Mouse (Mus musculus): ENCODE data around the gene Hint3. TPM values are rescaled to one million over a fixed set of nuclear protein-coding genes. Genes with fewer than 3 reads are reported as not detected.
A peak's percentile ranks its signal among the peaks of the same experiment; 100 is the strongest.
"Not testable (repeated sequence)": the region's sequence is repeated elsewhere in the genome, so short reads cannot be mapped to it uniquely, and the experiment has no call there.

The Hint3 gene
- 33.7 and 34.6 TPM in 2 replicates for polyA plus RNA-seq (2015; fragmentation: Nextera tagmentation; extraction: Ambion mirVana)

DNA sequence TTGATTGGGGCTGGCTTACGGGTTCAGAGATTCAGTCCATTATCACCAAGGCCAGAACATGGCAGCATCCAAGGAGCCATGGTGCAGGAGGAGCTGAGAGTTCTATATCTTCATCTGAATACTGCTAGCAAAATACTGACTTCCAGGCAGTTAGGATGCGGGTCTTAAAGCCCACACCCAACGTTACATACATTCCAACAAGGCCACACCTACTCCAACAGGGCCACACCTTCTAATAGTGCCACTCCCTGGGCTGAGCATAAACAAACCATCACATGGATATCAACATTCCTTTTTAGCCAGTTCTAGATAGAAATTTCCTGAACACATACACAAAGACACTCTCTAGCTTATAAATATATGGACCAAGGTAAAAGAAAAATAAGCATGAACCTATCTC is at the start of gene Hint3:
Gene Hint3, minus strand, starts transcription at position 120 of the 400 bp plus-strand sequence.
- H3K4me2 ChIP-seq (ENCODE audit: low read depth, low read length), result no peak within 1 kb of the TSS
- H3K27ac ChIP-seq (ENCODE audit: low read length), result no peak within 1 kb of the TSS
- peaks cover 2% of the 10 kb centered on the region; the same call in 1 of the 2 replicates for H3K4me1 ChIP-seq (ENCODE audit: control insufficient read depth, insufficient read depth, low read length)
- no peak for ATAC-seq (replicated peaks; ENCODE audit: extremely low read depth, insufficient read depth, low FRiP score)
- WGBS, result 73% methylated on average over 3 of the region's 3 CpGs
- no peak within 1 kb of the TSS for H3K9ac ChIP-seq (ENCODE audit: low read length)
- H3K4me3 ChIP-seq (ENCODE audit: low read length), result no peak within 1 kb of the TSS
- no peaks in the 10 kb centered on the region for H3K36me3 ChIP-seq (ENCODE audit: control insufficient read depth, insufficient read depth)
- H3K27me3 ChIP-seq (ENCODE audit: control insufficient read depth, insufficient read depth, low read length), result no peaks in the 10 kb centered on the region
- no peaks in the 10 kb centered on the region for H3K9me3 ChIP-seq (replicated peaks; ENCODE audit: control insufficient read depth, low read length)

- H3K9me3 ChIP-seq (replicated peaks; ENCODE audit: control insufficient read depth, low read length), result no peaks in the 10 kb centered on the region
- no peaks in the 10 kb centered on the region for H3K36me3 ChIP-seq (ENCODE audit: control insufficient read depth, insufficient read depth)
- no peak overlapping the region for H3K9ac ChIP-seq (ENCODE audit: low read length)
- H3K4me3 ChIP-seq (ENCODE audit: low read length), result no peak overlapping the region
- ATAC-seq (replicated peaks; ENCODE audit: extremely low read depth, insufficient read depth, low FRiP score), result no peak
- no peaks in the 10 kb centered on the region for H3K27me3 ChIP-seq (ENCODE audit: control insufficient read depth, insufficient read depth, low read length)
- no peaks in the 10 kb centered on the region for H3K4me1 ChIP-seq (ENCODE audit: control insufficient read depth, insufficient read depth, low read length)
- WGBS, result 69% methylated on average over 2 of the region's 2 CpGs
- H3K27ac ChIP-seq (ENCODE audit: low read length), result no peak overlapping the region
- H3K4me2 ChIP-seq (ENCODE audit: low read depth, low read length), result no peak overlapping the region
These were observed 48.6 kb upstream of the Hint3 start for GRCm38 (mm10) chr10:30678051-30678450.

DNA sequence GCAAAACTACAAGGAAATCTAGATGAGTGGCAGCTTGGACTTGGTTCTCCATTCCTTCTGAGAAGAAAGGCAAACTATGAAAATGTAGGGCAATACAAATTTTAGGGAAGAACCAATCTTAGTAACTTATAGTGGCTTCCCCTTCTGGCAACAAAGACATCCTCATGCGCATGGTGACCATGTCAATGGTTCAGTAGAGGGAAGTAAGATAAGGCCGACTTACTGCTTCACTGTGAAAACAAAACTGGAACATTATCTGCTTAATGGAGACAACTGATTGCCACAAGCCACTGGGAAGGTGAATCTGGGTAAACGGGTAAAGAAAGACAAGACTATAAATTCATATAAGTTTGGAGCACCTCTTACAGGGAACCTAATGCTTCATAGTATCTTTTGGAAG is 45.4 kb upstream of the Hint3 start:
- no peak overlapping the region for H3K27ac ChIP-seq (ENCODE audit: low read length)
- H3K36me3 ChIP-seq (ENCODE audit: control insufficient read depth, insufficient read depth), result peaks cover 2% of the 10 kb centered on the region; the same call in 1 of the 2 replicates
- no peaks in the 10 kb centered on the region for H3K4me1 ChIP-seq (ENCODE audit: control insufficient read depth, insufficient read depth, low read length)
- no peaks in the 10 kb centered on the region for H3K27me3 ChIP-seq (ENCODE audit: control insufficient read depth, insufficient read depth, low read length)
- H3K9me3 ChIP-seq (replicated peaks; ENCODE audit: control insufficient read depth, low read length), result no peaks in the 10 kb centered on the region
- no peak for ATAC-seq (replicated peaks; ENCODE audit: extremely low read depth, insufficient read depth, low FRiP score)
- 62% methylated on average over 3 of the region's 3 CpGs for WGBS
- H3K4me3 ChIP-seq (ENCODE audit: low read length), result no peak overlapping the region
- no peak overlapping the region for H3K9ac ChIP-seq (ENCODE audit: low read length)
- no peak overlapping the region for H3K4me2 ChIP-seq (ENCODE audit: low read depth, low read length)

DNA sequence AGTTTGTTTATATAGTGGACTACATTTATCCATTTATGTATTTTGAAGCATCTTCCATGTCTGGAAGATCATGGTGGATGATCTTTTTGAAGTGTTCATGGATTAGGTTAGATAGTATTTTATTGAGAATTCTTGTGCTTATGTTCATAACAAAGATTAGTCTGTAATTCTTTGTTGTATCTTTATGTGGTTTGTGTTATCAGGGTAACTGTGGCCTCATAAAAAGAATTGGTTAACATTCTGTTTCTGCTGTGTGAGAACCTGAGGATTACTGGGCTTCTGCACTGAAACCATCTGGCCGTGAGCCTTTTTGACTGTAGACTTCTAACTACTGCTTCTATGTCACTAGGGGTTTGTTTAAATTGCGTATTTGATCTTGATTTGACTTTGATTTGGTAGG is 37.1 kb upstream of the Hint3 start:
- Histone ChIP-seq H3K9ac (ENCODE audit: low read length) (no peak overlapping the region), H3K4me1 (ENCODE audit: control insufficient read depth, insufficient read depth, low read length) (no peaks in the 10 kb centered on the region)
- WGBS, result 93% methylated on average over 2 of the region's 2 CpGs

GRCm38 (mm10) chr10:30660564-30661328 is 31.3 kb upstream of the Hint3 start:
- Histone ChIP-seq H3K9me3 (replicated peaks; ENCODE audit: control insufficient read depth, low read length) (no peaks in the 10 kb centered on the region), H3K9ac (ENCODE audit: low read length) (no peak overlapping the region), H3K27me3 (ENCODE audit: control insufficient read depth, insufficient read depth, low read length) (no peaks in the 10 kb centered on the region), H3K27ac (ENCODE audit: low read length) (no peak overlapping the region), H3K36me3 (ENCODE audit: control insufficient read depth, insufficient read depth) (peaks cover 8% of the 10 kb centered on the region; the same call in 1 of the 2 replicates), H3K4me3 (ENCODE audit: low read length) (no peak overlapping the region), H3K4me2 (ENCODE audit: low read depth, low read length) (no peak overlapping the region), H3K4me1 (ENCODE audit: control insufficient read depth, insufficient read depth, low read length) (no peaks in the 10 kb centered on the region)
- WGBS, result 80% methylated on average over 6 of the region's 6 CpGs
- ATAC-seq (replicated peaks; ENCODE audit: extremely low read depth, insufficient read depth, low FRiP score), result no peak

More for the DNA sequence above, 37.1 kb upstream of the Hint3 start:
- Histone ChIP-seq H3K27me3 (ENCODE audit: control insufficient read depth, insufficient read depth, low read length) (no peaks in the 10 kb centered on the region), H3K27ac (ENCODE audit: low read length) (no peak overlapping the region), H3K36me3 (ENCODE audit: control insufficient read depth, insufficient read depth) (peaks cover 3% of the 10 kb centered on the region; the same call in 1 of the 2 replicates), H3K4me3 (ENCODE audit: low read length) (no peak overlapping the region), H3K9me3 (replicated peaks; ENCODE audit: control insufficient read depth, low read length) (no peaks in the 10 kb centered on the region), H3K4me2 (ENCODE audit: low read depth, low read length) (no peak overlapping the region)
- ATAC-seq (replicated peaks; ENCODE audit: extremely low read depth, insufficient read depth, low FRiP score), result no peak

GRCm38 (mm10) chr10:30655655-30656054 is 26.2 kb upstream of the Hint3 start:
- Histone ChIP-seq H3K4me3 (ENCODE audit: low read length) (peak overlapping the region; percentile 46), H3K9me3 (replicated peaks; ENCODE audit: control insufficient read depth, low read length) (no peaks in the 10 kb centered on the region), H3K9ac (ENCODE audit: low read length) (peak overlapping the region; percentile 60), H3K27me3 (ENCODE audit: control insufficient read depth, insufficient read depth, low read length) (no peaks in the 10 kb centered on the region), H3K4me1 (ENCODE audit: control insufficient read depth, insufficient read depth, low read length) (peaks cover 13% of the 10 kb centered on the region), H3K27ac (ENCODE audit: low read length) (peak overlapping the region; percentile 24), H3K4me2 (ENCODE audit: low read depth, low read length) (peak overlapping the region; percentile 55), H3K36me3 (ENCODE audit: control insufficient read depth, insufficient read depth) (peaks cover 5% of the 10 kb centered on the region; the same call in 1 of the 2 replicates)
- ATAC-seq (replicated peaks; ENCODE audit: extremely low read depth, insufficient read depth, low FRiP score), result peak; percentile 32
- 15% methylated on average over 5 of the region's 5 CpGs for WGBS

DNA sequence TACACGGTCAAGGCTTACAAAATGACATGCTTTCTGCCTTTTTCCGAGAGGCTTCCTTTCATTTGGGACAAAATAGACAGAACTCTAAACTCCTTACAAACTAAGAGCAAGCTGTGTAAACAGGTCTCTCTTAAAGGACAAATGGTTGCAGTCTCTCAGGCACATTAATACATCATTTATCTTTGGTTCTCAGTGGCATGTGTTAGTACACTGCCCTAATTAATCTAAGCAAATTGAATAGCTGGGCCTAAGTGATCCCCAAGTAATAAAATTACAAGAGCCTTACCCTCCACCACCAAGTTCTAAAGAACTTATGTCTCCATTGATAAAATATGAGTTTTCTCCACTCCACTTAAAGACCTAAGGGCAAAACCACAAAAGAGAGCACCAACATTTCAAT is 18.2 kb upstream of the Hint3 start:
- ATAC-seq (replicated peaks; ENCODE audit: extremely low read depth, insufficient read depth, low FRiP score), result no peak
- Histone ChIP-seq H3K9ac (ENCODE audit: low read length) (no peak overlapping the region), H3K27ac (ENCODE audit: low read length) (no peak overlapping the region), H3K9me3 (replicated peaks; ENCODE audit: control insufficient read depth, low read length) (no peaks in the 10 kb centered on the region), H3K4me2 (ENCODE audit: low read depth, low read length) (no peak overlapping the region), H3K4me1 (ENCODE audit: control insufficient read depth, insufficient read depth, low read length) (no peaks in the 10 kb centered on the region), H3K4me3 (ENCODE audit: low read length) (no peak overlapping the region), H3K27me3 (ENCODE audit: control insufficient read depth, insufficient read depth, low read length) (no peaks in the 10 kb centered on the region), H3K36me3 (ENCODE audit: control insufficient read depth, insufficient read depth) (0 out of 2 replicates have a peak, but pooled peaks cover 4% of the 10 kb centered on the region)
- 65% methylated on average over 2 of the region's 2 CpGs for WGBS

GRCm38 (mm10) chr10:30638216-30638615 is 8.8 kb upstream of the Hint3 start:
- no peak overlapping the region for H3K27ac ChIP-seq (ENCODE audit: low read length)
- H3K4me2 ChIP-seq (ENCODE audit: low read depth, low read length), result no peak overlapping the region
- H3K36me3 ChIP-seq (ENCODE audit: control insufficient read depth, insufficient read depth), result no peaks in the 10 kb centered on the region
- no peak overlapping the region for H3K9ac ChIP-seq (ENCODE audit: low read length)
- H3K4me1 ChIP-seq (ENCODE audit: control insufficient read depth, insufficient read depth, low read length), result no peaks in the 10 kb centered on the region
- ATAC-seq (replicated peaks; ENCODE audit: extremely low read depth, insufficient read depth, low FRiP score), result no peak
- no peaks in the 10 kb centered on the region for H3K9me3 ChIP-seq (replicated peaks; ENCODE audit: control insufficient read depth, low read length)
- 79% methylated on average over 3 of the region's 3 CpGs for WGBS
- no peak overlapping the region for H3K4me3 ChIP-seq (ENCODE audit: low read length)
- H3K27me3 ChIP-seq (ENCODE audit: control insufficient read depth, insufficient read depth, low read length), result no peaks in the 10 kb centered on the region

DNA sequence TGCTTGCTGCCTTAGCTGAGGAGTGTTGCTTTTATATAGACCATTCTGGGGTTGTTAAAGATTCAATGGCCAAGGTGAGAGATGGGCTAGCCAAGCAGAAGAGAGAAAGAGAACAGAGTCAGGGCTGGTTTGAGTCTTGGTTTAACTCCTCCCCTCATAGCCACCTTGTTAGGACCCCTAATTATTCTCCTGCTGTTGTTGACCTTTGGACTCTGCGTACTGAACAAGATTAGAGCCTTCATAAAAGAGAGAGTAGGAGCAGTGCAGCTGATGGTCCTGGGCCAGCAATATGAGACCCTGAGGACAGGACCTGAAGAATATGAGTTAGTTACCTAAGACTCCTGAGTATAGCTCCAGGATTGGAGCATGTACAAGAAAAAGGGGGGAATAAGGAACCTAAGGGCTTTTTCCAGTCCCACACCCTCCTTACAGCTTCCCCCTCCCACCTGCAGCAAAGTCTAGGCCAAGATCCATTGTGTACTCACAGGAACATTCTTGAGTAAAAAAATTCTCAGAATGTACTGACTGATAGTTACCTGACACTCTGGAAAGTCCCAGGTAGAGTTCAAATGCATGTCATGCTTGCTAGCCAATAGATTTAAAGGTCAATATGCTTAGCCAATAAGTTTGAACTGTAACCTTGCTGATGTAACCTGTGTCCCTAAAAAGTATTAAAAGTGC is 7.2 kb upstream of the Hint3 start:
- WGBS, result 86% methylated on average over 1 of the region's 1 CpGs
- not testable (repeated sequence) for H3K4me3 ChIP-seq (ENCODE audit: low read length)

More for the DNA sequence above, 7.2 kb upstream of the Hint3 start:
- not testable (repeated sequence) for H3K27me3 ChIP-seq (ENCODE audit: control insufficient read depth, insufficient read depth, low read length); H3K4me1 ChIP-seq (ENCODE audit: control insufficient read depth, insufficient read depth, low read length); ATAC-seq (replicated peaks; ENCODE audit: extremely low read depth, insufficient read depth, low FRiP score); H3K4me2 ChIP-seq (ENCODE audit: low read depth, low read length); H3K9me3 ChIP-seq (replicated peaks; ENCODE audit: control insufficient read depth, low read length); H3K27ac ChIP-seq (ENCODE audit: low read length); H3K9ac ChIP-seq (ENCODE audit: low read length); H3K36me3 ChIP-seq (ENCODE audit: control insufficient read depth, insufficient read depth)
